Mouse (Mus musculus): ENCODE measurements around the gene Exoc8.

GRCm38 (mm10) chr8:124936699-124937098 lies 39.2 kb upstream of the Exoc8 start:
- TF ChIP-seq POLR2A (IDR thresholded peaks at IDR 0.05; ENCODE audit: low read depth, low read length) (no peak), CTCF (conservative IDR thresholded peaks at IDR 0.05; ENCODE audit: insufficient read depth, insufficient read length, low read depth, low read length) (no peak)
